Mouse (Mus musculus): Measurements from ENCODE around the gene Map7d1. TPM values are rescaled to one million over a fixed set of nuclear protein-coding genes. Genes with fewer than 3 reads are reported as not detected.
A peak's percentile ranks its signal among the peaks of the same experiment; 100 is the strongest.

Map7d1 gene
- polyA plus RNA-seq, 1 experiment from 2014 or later = 18.2 TPM

- DNase-seq (ENCODE audit: low spot score) = no peak
Measured at GRCm38 (mm10) chr4:126273753-126274152, 17.6 kb upstream of the Map7d1 start.

GRCm38 (mm10) chr4:126269292-126269691 is 13.1 kb upstream of the Map7d1 start:
- DNase-seq (ENCODE audit: low spot score) = no peak

GRCm38 (mm10) chr4:126262119-126262807 is 6.1 kb upstream of the Map7d1 start, which contains the start of gene Trappc3:
Trappc3 (plus strand) TSS chr4:126262325.
- DNase-seq (ENCODE audit: low spot score) = peak; percentile 97

- DNase-seq (ENCODE audit: low spot score) = no peak
Measured at GRCm38 (mm10) chr4:126261675-126262074, 5.5 kb upstream of the Map7d1 start.

GRCm38 (mm10) chr4:126261266-126261665 is 5.1 kb upstream of the Map7d1 start:
- no peak for DNase-seq (ENCODE audit: low spot score)

- DNase-seq (ENCODE audit: low spot score) = no peak
Measured at GRCm38 (mm10) chr4:126260520-126261201, 4.5 kb upstream of the Map7d1 start.

GRCm38 (mm10) chr4:126259523-126260160 is 3.5 kb upstream of the Map7d1 start:
- peak; percentile 69 for DNase-seq (ENCODE audit: low spot score)

- no peak for DNase-seq (ENCODE audit: low spot score)
Measured at GRCm38 (mm10) chr4:126259063-126259462, 2.9 kb upstream of the Map7d1 start.

- DNase-seq (ENCODE audit: low spot score) = no peak
Measured at GRCm38 (mm10) chr4:126256967-126257881, 1.1 kb upstream of the Map7d1 start.

GRCm38 (mm10) chr4:126255113-126256001 is 786 bp downstream of the Map7d1 start:
- DNase-seq (ENCODE audit: low spot score) = peak; percentile 39

- DNase-seq (ENCODE audit: low spot score) = no peak
Measured at GRCm38 (mm10) chr4:126254315-126255112, 1.6 kb downstream of the Map7d1 start.

- DNase-seq (ENCODE audit: low spot score) = no peak
Measured at GRCm38 (mm10) chr4:126253637-126254272, 2.4 kb downstream of the Map7d1 start.

GRCm38 (mm10) chr4:126252411-126253237 is 3.5 kb downstream of the Map7d1 start:
- DNase-seq (ENCODE audit: low spot score) = no peak

- DNase-seq (ENCODE audit: low spot score) = no peak
Measured at GRCm38 (mm10) chr4:126251655-126252254, 4.4 kb downstream of the Map7d1 start.

GRCm38 (mm10) chr4:126250659-126251058 is 5.5 kb downstream of the Map7d1 start:
- no peak for DNase-seq (ENCODE audit: low spot score)

GRCm38 (mm10) chr4:126248261-126248868 is 7.8 kb downstream of the Map7d1 start:
- no peak for DNase-seq (ENCODE audit: low spot score)

Data from thymus, postnatal 0 days (tissue).